Mouse (Mus musculus) monocyte, adult 2 months (primary cell): ENCODE data around the gene Rbfox2.
A peak's percentile ranks its signal among the peaks of the same experiment; 100 is the strongest.
"Not testable (repeated sequence)": the region's sequence is repeated elsewhere in the genome, so short reads cannot be mapped to it uniquely, and the experiment has no call there.

ENCODE experiments used
- DNase-seq, 2 experiments: peaks; one replicate each; pipeline ENCODE4 v3.0.0; 2022; ENCODE audit warnings: low spot score in 2 of 2, low read depth in 1 of 2

Gene Rbfox2

GRCm38 (mm10) chr15:77306547-77307261 is at the start of gene Rbfox2:
Gene Rbfox2 (minus strand): TSS chr15:77307004.
- DNase-seq = peak; percentile 7 to 10

GRCm38 (mm10) chr15:77356248-77356810 is 49.5 kb upstream of the Rbfox2 start:
- no peak for DNase-seq

GRCm38 (mm10) chr15:77354848-77355551 is 48.2 kb upstream of the Rbfox2 start:
- no peak for DNase-seq

- no peak for DNase-seq
These were observed 47.7 kb upstream of the Rbfox2 start for GRCm38 (mm10) chr15:77354496-77354847.

GRCm38 (mm10) chr15:77353764-77354163 is 47.0 kb upstream of the Rbfox2 start:
- no peak for DNase-seq

GRCm38 (mm10) chr15:77352863-77353262 is 46.1 kb upstream of the Rbfox2 start:
- no peak for DNase-seq

- no peak for DNase-seq
These were observed 43.3 kb upstream of the Rbfox2 start for GRCm38 (mm10) chr15:77350117-77350516.

GRCm38 (mm10) chr15:77348146-77348545 is 41.3 kb upstream of the Rbfox2 start:
- no peak for DNase-seq

GRCm38 (mm10) chr15:77344127-77345125 is 37.6 kb upstream of the Rbfox2 start:
- DNase-seq = no peak

GRCm38 (mm10) chr15:77343527-77344091 is 36.8 kb upstream of the Rbfox2 start:
- DNase-seq = peak in 1 of 2 experiments; percentile 4

- DNase-seq = no peak
These were observed 36.2 kb upstream of the Rbfox2 start for GRCm38 (mm10) chr15:77342962-77343526.

- no peak for DNase-seq
These were observed 35.2 kb upstream of the Rbfox2 start for GRCm38 (mm10) chr15:77342005-77342404.

GRCm38 (mm10) chr15:77340581-77340980 is 33.8 kb upstream of the Rbfox2 start:
- DNase-seq = no peak

- DNase-seq = no peak
These were observed 32.2 kb upstream of the Rbfox2 start for GRCm38 (mm10) chr15:77338924-77339429.

- no peak for DNase-seq
These were observed 31.6 kb upstream of the Rbfox2 start for GRCm38 (mm10) chr15:77338451-77338850.

GRCm38 (mm10) chr15:77337926-77338325 is 31.1 kb upstream of the Rbfox2 start:
- no peak for DNase-seq

GRCm38 (mm10) chr15:77336968-77337341 is 30.2 kb upstream of the Rbfox2 start:
- no peak for DNase-seq

GRCm38 (mm10) chr15:77336287-77336967 is 29.6 kb upstream of the Rbfox2 start:
- peak in 1 of 2 experiments; percentile 9 for DNase-seq

- DNase-seq = not testable (repeated sequence)
These were observed 28.4 kb upstream of the Rbfox2 start for GRCm38 (mm10) chr15:77335185-77335584.
